Mouse (Mus musculus): Measurements from ENCODE around the gene Tmem123. TPM values are rescaled to one million over a fixed set of nuclear protein-coding genes. Genes with fewer than 3 reads are reported as not detected.

Tmem123 gene
- total RNA-seq (2017): 179 to 196 TPM (median 187 TPM) in 3 replicates

GRCm38 (mm10) chr9:7763614-7764300 lies at the start of gene Tmem123:
Tmem123 (plus strand) TSS chr9:7764041.
- peak; percentile 97 for ATAC-seq (replicated peaks; ENCODE audit: insufficient number of reproducible peaks, low FRiP score, low TSS enrichment, poor library complexity, severe bottlenecking)

- peak; percentile 63; the same call in 1 of the 2 replicates for ATAC-seq (replicated peaks; ENCODE audit: insufficient number of reproducible peaks, low FRiP score, low TSS enrichment, poor library complexity, severe bottlenecking)
These were observed 49.6 kb upstream of the Tmem123 start for GRCm38 (mm10) chr9:7714062-7714907.

GRCm38 (mm10) chr9:7714908-7715175 lies 49.0 kb upstream of the Tmem123 start:
- ATAC-seq (replicated peaks; ENCODE audit: insufficient number of reproducible peaks, low FRiP score, low TSS enrichment, poor library complexity, severe bottlenecking): 0 out of 2 replicates have a peak, but pooled peaks have one; percentile 17

- ATAC-seq (replicated peaks; ENCODE audit: insufficient number of reproducible peaks, low FRiP score, low TSS enrichment, poor library complexity, severe bottlenecking): no peak
These were observed 42.3 kb upstream of the Tmem123 start for GRCm38 (mm10) chr9:7721543-7721942.

- ATAC-seq (replicated peaks; ENCODE audit: insufficient number of reproducible peaks, low FRiP score, low TSS enrichment, poor library complexity, severe bottlenecking): no peak
These were observed 34.8 kb upstream of the Tmem123 start for GRCm38 (mm10) chr9:7728997-7729396.

- ATAC-seq (replicated peaks; ENCODE audit: insufficient number of reproducible peaks, low FRiP score, low TSS enrichment, poor library complexity, severe bottlenecking): 0 out of 2 replicates have a peak, but pooled peaks have one; percentile 40
These were observed 21.1 kb upstream of the Tmem123 start for GRCm38 (mm10) chr9:7742696-7743095.

- no peak for ATAC-seq (replicated peaks; ENCODE audit: insufficient number of reproducible peaks, low FRiP score, low TSS enrichment, poor library complexity, severe bottlenecking)
These were observed 19.7 kb upstream of the Tmem123 start for GRCm38 (mm10) chr9:7744156-7744555.

- no peak for ATAC-seq (replicated peaks; ENCODE audit: insufficient number of reproducible peaks, low FRiP score, low TSS enrichment, poor library complexity, severe bottlenecking)
These were observed 15.0 kb upstream of the Tmem123 start for GRCm38 (mm10) chr9:7748881-7749280.

GRCm38 (mm10) chr9:7749537-7749936 lies 14.3 kb upstream of the Tmem123 start:
- ATAC-seq (replicated peaks; ENCODE audit: insufficient number of reproducible peaks, low FRiP score, low TSS enrichment, poor library complexity, severe bottlenecking): no peak

GRCm38 (mm10) chr9:7755889-7756423 lies 7.9 kb upstream of the Tmem123 start:
- no peak for ATAC-seq (replicated peaks; ENCODE audit: insufficient number of reproducible peaks, low FRiP score, low TSS enrichment, poor library complexity, severe bottlenecking)

GRCm38 (mm10) chr9:7761906-7762455 lies 1.9 kb upstream of the Tmem123 start:
- ATAC-seq (replicated peaks; ENCODE audit: insufficient number of reproducible peaks, low FRiP score, low TSS enrichment, poor library complexity, severe bottlenecking): no peak

- ATAC-seq (replicated peaks; ENCODE audit: insufficient number of reproducible peaks, low FRiP score, low TSS enrichment, poor library complexity, severe bottlenecking): no peak
These were observed 1.1 kb upstream of the Tmem123 start for GRCm38 (mm10) chr9:7762741-7763140.

GRCm38 (mm10) chr9:7764463-7764871 lies 626 bp downstream of the Tmem123 start:
- ATAC-seq (replicated peaks; ENCODE audit: insufficient number of reproducible peaks, low FRiP score, low TSS enrichment, poor library complexity, severe bottlenecking): peak; percentile 70

GRCm38 (mm10) chr9:7765236-7765635 lies 1.4 kb downstream of the Tmem123 start:
- ATAC-seq (replicated peaks; ENCODE audit: insufficient number of reproducible peaks, low FRiP score, low TSS enrichment, poor library complexity, severe bottlenecking): no peak

- no peak for ATAC-seq (replicated peaks; ENCODE audit: insufficient number of reproducible peaks, low FRiP score, low TSS enrichment, poor library complexity, severe bottlenecking)
These were observed 2.7 kb downstream of the Tmem123 start for GRCm38 (mm10) chr9:7766582-7766981.

GRCm38 (mm10) chr9:7767526-7767925 lies 3.7 kb downstream of the Tmem123 start:
- no peak for ATAC-seq (replicated peaks; ENCODE audit: insufficient number of reproducible peaks, low FRiP score, low TSS enrichment, poor library complexity, severe bottlenecking)

GRCm38 (mm10) chr9:7769081-7769480 lies 5.2 kb downstream of the Tmem123 start:
- ATAC-seq (replicated peaks; ENCODE audit: insufficient number of reproducible peaks, low FRiP score, low TSS enrichment, poor library complexity, severe bottlenecking): no peak

GRCm38 (mm10) chr9:7769491-7769890 lies 5.7 kb downstream of the Tmem123 start:
- ATAC-seq (replicated peaks; ENCODE audit: insufficient number of reproducible peaks, low FRiP score, low TSS enrichment, poor library complexity, severe bottlenecking): no peak

- no peak for ATAC-seq (replicated peaks; ENCODE audit: insufficient number of reproducible peaks, low FRiP score, low TSS enrichment, poor library complexity, severe bottlenecking)
These were observed 8.5 kb downstream of the Tmem123 start for GRCm38 (mm10) chr9:7772361-7772760.
